Mouse (Mus musculus) spleen, adult 2 months (tissue): ENCODE measurements around the gene Actn1. TPM values are rescaled to one million over a fixed set of nuclear protein-coding genes. Genes with fewer than 3 reads are reported as not detected.

Experiments used
- DNase-seq, 2 experiments: peaks; one replicate each; pipeline versions ENCODE4 v3.0.0 to v3.0.0-alpha.2; 2012 to 2021; ENCODE audit warnings: low spot score in 2 of 2, low read depth in 1 of 2
- H3K27ac ChIP-seq: fragments of 200-500 bp; 2 replicates; pipeline ENCODE4 v1.5.1; 2012; ENCODE audit warnings: low read length, inconsistent platforms; ENCODE audit not compliant: insufficient read depth
- H3K27me3 ChIP-seq: fragments of 200-500 bp; 2 replicates; pipeline ENCODE4 v1.6.1; 2012; ENCODE audit warnings: mild to moderate bottlenecking, moderate library complexity, low read length, inconsistent platforms; ENCODE audit not compliant: control insufficient read depth, insufficient read depth
- H3K36me3 ChIP-seq: fragments of 200-500 bp; 2 replicates; pipeline ENCODE4 v1.6.1; 2012; ENCODE audit warnings: mild to moderate bottlenecking, low read length, inconsistent platforms; ENCODE audit not compliant: control insufficient read depth, insufficient read depth
- H3K4me1 ChIP-seq: fragments of 200-500 bp; 2 replicates; pipeline ENCODE4 v1.6.1; 2011; ENCODE audit warnings: inconsistent platforms; ENCODE audit not compliant: control insufficient read depth, insufficient read depth, insufficient read length
- H3K4me3 ChIP-seq: fragments of 200-500 bp; 2 replicates; pipeline ENCODE4 v1.5.1; 2011; ENCODE audit warnings: mild to moderate bottlenecking, inconsistent platforms; ENCODE audit not compliant: insufficient read depth, insufficient read length; ENCODE audit errors: extremely low read depth
- CTCF ChIP-seq: fragments of 200-500 bp; IDR thresholded peaks from 2 replicates; pipeline ENCODE4 v1.5.1; 2011; ENCODE audit warnings: mild to moderate bottlenecking, inconsistent platforms; ENCODE audit not compliant: insufficient read depth, insufficient read length, insufficient replicate concordance; ENCODE audit errors: extremely low read depth
- POLR2A ChIP-seq: fragments of 200-500 bp; IDR thresholded peaks from 2 replicates; pipeline ENCODE4 v1.6.1; 2011; ENCODE audit warnings: low read depth, low read length, inconsistent platforms
- WGBS: fragments of 180-500 bp; shearing (Covaris S2); methylation state at CpG from one replicate; pipeline ENCODE4 v1.1.7; 2018; 5-methylcytosine and 5-hydroxymethylcytosine counted together
- polyA plus RNA-seq: library from polyadenylated mRNA; depleted of rRNA; stranded (reverse); fragments of >200 nt; gene quantifications from 2 replicates; pipeline ENCODE4 v1.2.3, GENCODE M21; 2012

Actn1 gene
- polyA plus RNA-seq, 1 experiment = 84.7 TPM

DNA sequence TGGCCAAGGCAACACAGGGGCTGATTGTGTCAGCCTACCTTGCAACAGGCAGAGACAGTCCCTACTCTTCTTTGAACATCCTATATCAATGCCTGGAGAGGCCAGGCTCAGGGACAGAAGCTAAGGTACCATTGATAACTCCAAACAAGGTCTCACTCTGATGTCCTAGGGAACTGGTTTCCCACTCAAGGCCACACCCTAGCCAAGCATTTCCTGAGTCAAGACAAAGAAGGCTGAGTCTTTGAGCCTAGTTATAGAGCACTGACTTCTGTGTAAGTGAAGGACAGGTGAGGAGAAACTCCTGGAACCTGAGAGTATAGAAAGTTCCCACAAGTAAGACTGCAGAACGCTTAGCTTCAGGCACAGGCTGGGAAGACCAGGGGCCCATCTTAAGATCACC lies 15.4 kb downstream of the Actn1 start:
- WGBS = 87% methylated on average over 1 of the region's 1 CpGs
- TF ChIP-seq POLR2A (no peak), CTCF (no peak)
- Histone ChIP-seq H3K27ac (no peak overlapping the region), H3K36me3 (no peaks in the 10 kb centered on the region), H3K4me3 (no peak overlapping the region), H3K4me1 (no peaks in the 10 kb centered on the region; the same call in 1 of the 2 replicates), H3K27me3 (no peaks in the 10 kb centered on the region)
- DNase-seq = no peak

DNA sequence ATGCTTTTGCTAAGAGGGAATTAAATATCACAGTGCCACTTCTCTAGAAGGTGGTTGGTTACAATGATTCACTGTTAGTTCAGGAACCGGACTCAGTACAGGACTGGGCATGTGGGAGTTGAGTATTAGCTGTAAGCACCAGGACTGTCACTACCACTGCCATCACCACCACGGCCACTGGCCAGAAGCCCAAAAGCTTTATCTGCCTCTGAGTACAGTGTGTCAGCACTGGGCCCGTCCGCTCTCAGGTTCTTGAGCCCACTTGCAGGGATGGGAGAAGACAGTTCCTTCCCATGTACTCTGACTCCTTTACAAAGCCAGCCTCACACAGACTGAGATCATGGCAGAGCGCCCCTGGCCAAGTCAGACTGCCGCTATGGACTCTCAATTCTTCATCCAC lies 16.0 kb downstream of the Actn1 start:
- 89% methylated on average over 6 of the region's 6 CpGs for WGBS
- Histone ChIP-seq H3K27ac (no peak overlapping the region), H3K36me3 (no peaks in the 10 kb centered on the region), H3K4me3 (no peak overlapping the region), H3K4me1 (no peaks in the 10 kb centered on the region; the same call in 1 of the 2 replicates), H3K27me3 (no peaks in the 10 kb centered on the region)
- TF ChIP-seq CTCF (no peak), POLR2A (no peak)
- DNase-seq = no peak

DNA sequence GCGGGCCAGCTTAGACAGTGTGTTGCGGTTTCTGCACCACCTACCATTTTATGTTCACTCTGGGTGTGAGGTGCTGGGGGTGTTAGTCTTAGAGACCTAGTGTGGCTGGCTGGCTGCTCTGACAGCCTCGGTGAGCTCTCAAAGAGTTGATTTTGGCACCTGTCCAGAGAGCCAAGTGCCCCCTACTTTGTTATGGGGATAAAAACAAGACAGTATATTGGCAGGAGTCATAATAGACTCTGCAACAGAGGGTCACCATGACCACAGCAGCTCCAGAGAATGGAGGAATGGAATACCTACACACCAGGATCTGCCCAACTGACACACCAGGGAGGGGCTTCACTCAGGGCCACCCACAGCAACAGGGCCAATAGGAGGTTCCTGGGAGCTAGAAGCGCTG lies 16.8 kb downstream of the Actn1 start:
- Histone ChIP-seq H3K4me1 (no peaks in the 10 kb centered on the region; the same call in 1 of the 2 replicates), H3K36me3 (no peaks in the 10 kb centered on the region), H3K27me3 (no peaks in the 10 kb centered on the region), H3K27ac (no peak overlapping the region), H3K4me3 (no peak overlapping the region)
- TF ChIP-seq POLR2A (no peak), CTCF (no peak)
- 81% methylated on average over 4 of the region's 4 CpGs for WGBS
- no peak for DNase-seq

DNA sequence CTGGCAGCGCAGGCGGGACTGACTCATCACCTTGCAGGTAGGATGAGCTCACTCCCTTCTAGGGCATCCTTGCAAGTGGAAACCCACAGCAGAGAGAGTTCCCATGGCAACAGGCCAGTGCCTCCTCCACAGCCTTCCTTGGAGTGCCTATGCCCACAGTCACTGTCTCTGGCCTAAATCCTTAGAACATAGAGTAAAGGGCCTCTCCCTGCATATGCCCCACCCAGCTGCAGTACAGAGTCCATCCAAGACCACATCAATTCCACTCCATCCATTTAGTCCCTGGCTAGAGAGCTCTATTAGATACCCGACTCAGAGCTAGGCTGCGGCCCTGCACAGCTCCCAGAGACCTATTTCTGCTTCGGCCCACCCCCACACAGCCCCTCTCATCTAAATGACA lies 20.7 kb downstream of the Actn1 start:
- peaks cover 4% of the 10 kb centered on the region; the same call in 1 of the 2 replicates for H3K4me1 ChIP-seq
- TF ChIP-seq CTCF (no peak), POLR2A (no peak)
- 84% methylated on average over 5 of the region's 5 CpGs for WGBS

DNA sequence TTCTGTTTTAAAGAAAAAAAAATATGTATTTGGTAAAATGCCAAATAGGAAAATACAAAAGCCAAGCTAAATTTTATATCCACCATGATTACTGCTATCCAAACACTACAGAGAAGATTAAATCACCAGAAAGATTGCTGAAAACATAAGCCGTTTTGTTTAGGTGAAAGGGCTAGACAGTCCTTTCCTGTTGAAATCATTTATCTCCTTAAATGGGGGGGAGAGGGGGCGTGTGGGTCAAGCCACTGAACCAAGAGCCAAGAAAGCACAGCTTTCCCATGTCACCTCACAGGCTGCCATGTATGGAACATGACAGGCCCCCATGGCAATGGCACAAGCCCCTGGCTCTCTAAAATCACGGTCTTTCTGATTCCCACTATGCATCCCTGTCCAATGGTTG lies 21.6 kb downstream of the Actn1 start:
- TF ChIP-seq POLR2A (no peak), CTCF (no peak)
- Histone ChIP-seq H3K36me3 (no peaks in the 10 kb centered on the region), H3K27me3 (no peaks in the 10 kb centered on the region), H3K27ac (no peak overlapping the region), H3K4me1 (peaks cover 4% of the 10 kb centered on the region; the same call in 1 of the 2 replicates), H3K4me3 (no peak overlapping the region)
- WGBS = 83% methylated on average over 3 of the region's 3 CpGs
- DNase-seq = no peak

More for the DNA sequence above, 20.7 kb downstream of the Actn1 start:
- no peak overlapping the region for H3K27ac ChIP-seq
- H3K27me3 ChIP-seq = no peaks in the 10 kb centered on the region
- H3K4me3 ChIP-seq = no peak overlapping the region
- DNase-seq = no peak
- H3K36me3 ChIP-seq = no peaks in the 10 kb centered on the region

DNA sequence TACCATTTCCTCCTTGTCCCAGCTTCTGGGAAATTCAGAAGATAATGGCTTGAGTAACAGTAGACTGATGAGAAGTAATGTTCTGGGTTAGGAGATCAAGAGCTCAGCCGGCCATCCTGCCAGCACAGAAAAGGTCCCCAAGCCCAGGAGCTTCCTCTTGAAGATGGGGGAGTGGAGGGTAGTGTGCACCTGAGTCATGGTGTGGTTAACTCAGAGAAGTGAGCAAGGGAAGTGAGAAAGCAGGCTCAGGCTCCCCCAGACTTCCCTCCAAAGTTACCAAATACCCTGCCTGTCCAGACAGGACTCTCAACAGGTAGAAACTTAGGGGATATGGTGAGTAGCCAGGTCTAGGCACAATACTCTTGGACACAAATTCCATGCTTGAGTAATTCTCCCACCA lies 24.9 kb downstream of the Actn1 start:
- Histone ChIP-seq H3K36me3 (no peaks in the 10 kb centered on the region), H3K27ac (no peak overlapping the region), H3K27me3 (no peaks in the 10 kb centered on the region), H3K4me3 (no peak overlapping the region), H3K4me1 (peaks cover 7% of the 10 kb centered on the region; the same call in 1 of the 2 replicates)
- TF ChIP-seq CTCF = no peak
- no peak for TF ChIP-seq POLR2A
- DNase-seq = peak in 1 of 2 experiments; percentile 17
- WGBS = 9% methylated on average over 1 of the region's 1 CpGs

DNA sequence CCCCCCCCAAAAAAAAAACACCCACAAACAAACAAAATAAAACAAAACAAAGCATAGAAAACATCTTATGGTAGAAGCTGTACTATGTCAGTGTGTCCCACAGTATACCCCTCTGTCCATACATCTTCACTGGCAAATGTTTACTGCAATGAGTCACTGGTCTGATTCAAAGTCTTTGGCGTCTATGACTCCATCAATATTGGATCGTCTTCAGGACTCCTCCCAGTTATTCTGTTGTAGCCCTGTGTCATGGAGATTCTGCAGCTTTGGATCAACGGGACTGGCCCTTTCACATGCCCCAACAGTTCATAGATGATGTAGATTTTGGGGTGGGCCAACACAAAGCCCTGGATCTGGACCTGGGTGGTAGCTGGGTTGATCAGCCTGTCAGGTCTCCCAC lies 25.9 kb downstream of the Actn1 start:
- H3K27ac ChIP-seq = no peak overlapping the region
- no peak for DNase-seq
- H3K36me3 ChIP-seq = no peaks in the 10 kb centered on the region
- no peak for TF ChIP-seq POLR2A
- no peak for TF ChIP-seq CTCF
- no peaks in the 10 kb centered on the region for H3K27me3 ChIP-seq
- WGBS = 86% methylated on average over 3 of the region's 3 CpGs
- H3K4me1 ChIP-seq = peaks cover 7% of the 10 kb centered on the region; the same call in 1 of the 2 replicates
- H3K4me3 ChIP-seq = no peak overlapping the region
